Mouse (Mus musculus) kidney, postnatal 36 days (tissue): ENCODE data around the gene Elk3.

Source experiments
- DNase-seq, 2 experiments: peaks; one replicate each; pipeline ENCODE4 v3.0.0; 2021 to 2022; ENCODE audit warnings: mixed read lengths in 2 of 2

Gene Elk3

GRCm38 (mm10) chr10:93293621-93294020 is 17.3 kb downstream of the Elk3 start:
- peak in 1 of 2 experiments; percentile 56 for DNase-seq

GRCm38 (mm10) chr10:93291843-93292242 is 19.1 kb downstream of the Elk3 start:
- DNase-seq = peak; percentile 90 to 95

- peak; percentile 58 to 80 for DNase-seq
Measured at GRCm38 (mm10) chr10:93291352-93291751, 19.6 kb downstream of the Elk3 start.

- no peak for DNase-seq
Measured at GRCm38 (mm10) chr10:93289404-93289803, 21.5 kb downstream of the Elk3 start.

GRCm38 (mm10) chr10:93288336-93288735 is 22.6 kb downstream of the Elk3 start:
- DNase-seq = peak; percentile 46 to 62

- DNase-seq = no peak
Measured at GRCm38 (mm10) chr10:93287551-93288145, 23.3 kb downstream of the Elk3 start.

GRCm38 (mm10) chr10:93285489-93285888 is 25.4 kb downstream of the Elk3 start:
- DNase-seq = peak in 1 of 2 experiments; percentile 47

- no peak for DNase-seq
Measured at GRCm38 (mm10) chr10:93283258-93283657, 27.7 kb downstream of the Elk3 start.

- DNase-seq = peak; percentile 78 to 84
Measured at GRCm38 (mm10) chr10:93282526-93282964, 28.4 kb downstream of the Elk3 start.

GRCm38 (mm10) chr10:93281092-93281491 is 29.8 kb downstream of the Elk3 start:
- no peak for DNase-seq

- DNase-seq = no peak
Measured at GRCm38 (mm10) chr10:93280586-93280985, 30.3 kb downstream of the Elk3 start.

- DNase-seq = no peak
Measured at GRCm38 (mm10) chr10:93279062-93279461, 31.9 kb downstream of the Elk3 start.

- no peak for DNase-seq
Measured at GRCm38 (mm10) chr10:93278361-93278760, 32.6 kb downstream of the Elk3 start.

GRCm38 (mm10) chr10:93276857-93277256 is 34.1 kb downstream of the Elk3 start:
- DNase-seq = no peak

GRCm38 (mm10) chr10:93276349-93276763 is 34.6 kb downstream of the Elk3 start:
- DNase-seq = peak; percentile 76 to 79

GRCm38 (mm10) chr10:93275212-93276136 is 35.5 kb downstream of the Elk3 start:
- DNase-seq = no peak

GRCm38 (mm10) chr10:93274277-93274696 is 36.6 kb downstream of the Elk3 start:
- DNase-seq = no peak

GRCm38 (mm10) chr10:93272986-93273982 is 37.7 kb downstream of the Elk3 start:
- DNase-seq = peak; percentile 71 to 72

GRCm38 (mm10) chr10:93271831-93272230 is 39.1 kb downstream of the Elk3 start:
- peak; percentile 51 to 60 for DNase-seq

GRCm38 (mm10) chr10:93270889-93271460 is 40.0 kb downstream of the Elk3 start:
- no peak for DNase-seq

GRCm38 (mm10) chr10:93269744-93270143 is 41.2 kb downstream of the Elk3 start:
- DNase-seq = no peak

- DNase-seq = no peak
Measured at GRCm38 (mm10) chr10:93268339-93268738, 42.6 kb downstream of the Elk3 start.
